Comparison of ENCODE assay signal across 10 mouse cellular contexts in genomic region chr15:82069898-82070297, GRCm38 (mm10). TPM values are rescaled to one million over a fixed set of nuclear protein-coding genes. Genes with fewer than 3 reads are reported as not detected.
DNase-seq lines count a peak whose midpoint lies in the region; ATAC-seq lines count a peak whose summit lies in the region.
"Had no signal": no experiment of that assay in that cellular context is flagged by ENCODE, and none has a peak within 500 bp of the region (broad histone marks: within the 10 kb centered on the region; RNA-seq: fewer than 3 reads in every experiment).

Gene Mei1 (plus strand): TSS chr15:82069996.

- H3K27me3 ChIP-seq in kidney, embryonic 16.5 days (ENCODE audit: insufficient read depth, low read length) = peaks cover 29% of the 10 kb centered on the region
- H3K27me3 ChIP-seq in hindbrain, embryonic 13.5 days = peaks cover 60% of the 10 kb centered on the region
- peaks cover 35% of the 10 kb centered on the region for H3K27me3 ChIP-seq in neural tube, embryonic 12.5 days (replicated peaks)

- ATAC-seq in kidney, embryonic 16.5 days (ENCODE audit: low FRiP score, low TSS enrichment) = no peak
- ATAC-seq in hindbrain, embryonic 13.5 days (ENCODE audit: low FRiP score) = no peak
- no peak for ATAC-seq in neural tube, embryonic 12.5 days (ENCODE audit: low FRiP score, low read depth)

- peak within 1 kb of the TSS; percentile 22; the same call in 1 of the 2 replicates for H3K4me3 ChIP-seq in kidney, embryonic 16.5 days (ENCODE audit: low read length)
- H3K4me3 ChIP-seq in hindbrain, embryonic 13.5 days = peak within 1 kb of the TSS; percentile 27
- H3K4me3 ChIP-seq in neural tube, embryonic 12.5 days = 0 out of 2 replicates have a peak within 1 kb of the TSS, but pooled peaks have one; percentile 7

- H3K4me2 ChIP-seq in kidney, embryonic 16.5 days (replicated peaks; ENCODE audit: low read depth, low read length) = no peak within 1 kb of the TSS; the same call in 1 of the 2 replicates
- peak within 1 kb of the TSS; percentile 47 for H3K4me2 ChIP-seq in hindbrain, embryonic 13.5 days
- peak within 1 kb of the TSS; percentile 49 for H3K4me2 ChIP-seq in neural tube, embryonic 12.5 days (replicated peaks)

- 21% methylated on average over 39 of the region's 40 CpGs for WGBS in kidney, embryonic 16.5 days
- 21% methylated on average over 40 of the region's 40 CpGs for WGBS in hindbrain, embryonic 13.5 days
- 22% methylated on average over 40 of the region's 40 CpGs for WGBS in neural tube, embryonic 12.5 days

- no peaks in the 10 kb centered on the region for H3K9me3 ChIP-seq in kidney, embryonic 16.5 days (ENCODE audit: low read length)
- H3K9me3 ChIP-seq in hindbrain, embryonic 13.5 days = no peaks in the 10 kb centered on the region
- H3K9me3 ChIP-seq in neural tube, embryonic 12.5 days = no peaks in the 10 kb centered on the region

- peaks cover 3% of the 10 kb centered on the region; the same call in 1 of the 2 replicates for H3K4me1 ChIP-seq in kidney, embryonic 16.5 days (ENCODE audit: insufficient read depth, low read length)
- H3K4me1 ChIP-seq in hindbrain, embryonic 13.5 days (replicated peaks) = peaks cover 6% of the 10 kb centered on the region; the same call in 1 of the 2 replicates
- no peaks in the 10 kb centered on the region for H3K4me1 ChIP-seq in neural tube, embryonic 12.5 days

- no peak within 1 kb of the TSS for H3K9ac ChIP-seq in kidney, embryonic 16.5 days (replicated peaks; ENCODE audit: low read length)
- H3K9ac ChIP-seq in hindbrain, embryonic 13.5 days = peak within 1 kb of the TSS; percentile 24; the same call in 1 of the 2 replicates
- H3K9ac ChIP-seq in neural tube, embryonic 12.5 days = no peak within 1 kb of the TSS
- H3K9ac ChIP-seq: liver, embryonic 14.5 days had no signal

- H3K27ac ChIP-seq in kidney, embryonic 16.5 days (ENCODE audit: low read length) = no peak within 1 kb of the TSS
- H3K27ac ChIP-seq in hindbrain, embryonic 13.5 days = no peak within 1 kb of the TSS
- H3K27ac ChIP-seq in neural tube, embryonic 12.5 days = no peak within 1 kb of the TSS
- H3K27ac ChIP-seq: liver, embryonic 14.5 days had no signal

- H3K36me3 ChIP-seq in kidney, embryonic 16.5 days (ENCODE audit: insufficient read depth, low read length) = no peaks in the 10 kb centered on the region
- no peaks in the 10 kb centered on the region for H3K36me3 ChIP-seq in hindbrain, embryonic 13.5 days
- H3K36me3 ChIP-seq in neural tube, embryonic 12.5 days = no peaks in the 10 kb centered on the region

- DNase-seq in kidney, adult 8-10 months = no peak
- peak; percentile 41 for DNase-seq in embryo, embryonic 11 days
- DNase-seq in spleen, postnatal 4 days (ENCODE audit: low spot score in 2 of 2) = no peak
- DNase-seq in gastrocnemius, postnatal 4 days (ENCODE audit: low spot score in 2 of 2) = no peak
- no peak for DNase-seq in kidney, postnatal 14 days
- DNase-seq: cerebellum, adult 18-20 months had no signal

RNA-seq across cellular contexts. Expression of gene Mei1, which starts in this region (rescaled TPM):
- 0.10 TPM in 1 of 2 replicates, not detected in the other for polyA plus RNA-seq in kidney, embryonic 16.5 days (2015; fragmentation: Nextera tagmentation; extraction: Ambion mirVana)
- polyA plus RNA-seq in hindbrain, embryonic 13.5 days (2015; fragmentation: Nextera tagmentation; extraction: Ambion mirVana) = 0.05 TPM in 1 of 2 replicates, not detected in the other
- 0.05 and 0.08 TPM in 2 replicates for polyA plus RNA-seq in neural tube, embryonic 12.5 days (2016; fragmentation: Nextera tagmentation; extraction: Ambion mirVana)
- under 1 TPM in 1 of 2 experiments, not detected in 1; 0.16 TPM for total RNA-seq in gastrocnemius, postnatal 4 days (2021)
- polyA plus RNA-seq: liver, embryonic 14.5 days had no signal
